Mouse (Mus musculus) heart, adult 2 months (tissue): ENCODE measurements around the gene Gstt2.

Experiments used
- CTCF ChIP-seq: fragments of 200-600 bp; IDR thresholded peaks from 2 replicates; pipeline ENCODE4 v1.8.1; 2022; ENCODE audit warnings: antibody characterized with exemption, mild to moderate bottlenecking, moderate library complexity
- POLR2A ChIP-seq: fragments of 200-500 bp; IDR thresholded peaks from 2 replicates; pipeline ENCODE4 v1.6.1; 2011; ENCODE audit warnings: mild to moderate bottlenecking, low read depth, low read length, control low read depth; ENCODE audit not compliant: insufficient read depth

- TF ChIP-seq CTCF (no peak), POLR2A (no peak)
These were observed 47.4 kb downstream of the Gstt2 start for GRCm38 (mm10) chr10:75789841-75790240.
